Mouse (Mus musculus) cortical plate, adult 2 months (tissue): ENCODE results near the gene Apol7a.

Experiments
- CTCF ChIP-seq: fragments of 200-500 bp; IDR thresholded peaks from 2 replicates; pipeline ENCODE4 v1.5.1; 2011; ENCODE audit warnings: mild to moderate bottlenecking, control low read depth, low read length; ENCODE audit not compliant: insufficient read depth; ENCODE audit errors: extremely low read depth
- POLR2A ChIP-seq: fragments of 200-500 bp; IDR thresholded peaks from 2 replicates; pipeline ENCODE4 v1.6.1; 2011; ENCODE audit warnings: mild to moderate bottlenecking, low read length, control low read depth; ENCODE audit not compliant: insufficient read depth; ENCODE audit errors: extremely low read depth

- TF ChIP-seq CTCF, result no peak
- no peak for TF ChIP-seq POLR2A
These were observed 58.3 kb downstream of the Apol7a start for GRCm38 (mm10) chr15:77340581-77340980.
